Mouse (Mus musculus): ENCODE measurements around the gene Tex29. TPM values are rescaled to one million over a fixed set of nuclear protein-coding genes. Genes with fewer than 3 reads are reported as not detected.

The Tex29 gene
- polyA plus RNA-seq, 1 experiment from 2014 or later, result not detected

Other genes starting within 250 kb of the Tex29 start
- 101 and 109 TPM in 2 replicates for gene Ankrd10, start 204.7 kb upstream of the Tex29 start, polyA plus RNA-seq (2014; fragmentation: Nextera tagmentation; extraction: Ambion mirVana)
- gene 1700016D06Rik, start 139.4 kb upstream of the Tex29 start, polyA plus RNA-seq (2014; fragmentation: Nextera tagmentation; extraction: Ambion mirVana), result not detected in 2 replicates
- 37.0 and 37.4 TPM in 2 replicates for gene Arhgef7, start 112.8 kb upstream of the Tex29 start, polyA plus RNA-seq (2014; fragmentation: Nextera tagmentation; extraction: Ambion mirVana)

Data from stomach, embryonic 14.5 days (tissue).